Mouse (Mus musculus) R1 (cell line): ENCODE data around the gene Uap1l1.

Experiments
- DNase-seq: peaks from one replicate; pipeline ENCODE4 v3.0.0-alpha.2; 2018; ENCODE audit warnings: low read depth, low spot score

The Uap1l1 gene

GRCm38 (mm10) chr2:25371764-25372643 lies 6.5 kb upstream of the Uap1l1 start, which contains the start of gene Sapcd2:
Gene Sapcd2, plus strand, starts transcription at chr2:25372321.
- peak; percentile 96 for DNase-seq

GRCm38 (mm10) chr2:25369996-25370395 lies 4.5 kb upstream of the Uap1l1 start:
- DNase-seq: no peak

DNA sequence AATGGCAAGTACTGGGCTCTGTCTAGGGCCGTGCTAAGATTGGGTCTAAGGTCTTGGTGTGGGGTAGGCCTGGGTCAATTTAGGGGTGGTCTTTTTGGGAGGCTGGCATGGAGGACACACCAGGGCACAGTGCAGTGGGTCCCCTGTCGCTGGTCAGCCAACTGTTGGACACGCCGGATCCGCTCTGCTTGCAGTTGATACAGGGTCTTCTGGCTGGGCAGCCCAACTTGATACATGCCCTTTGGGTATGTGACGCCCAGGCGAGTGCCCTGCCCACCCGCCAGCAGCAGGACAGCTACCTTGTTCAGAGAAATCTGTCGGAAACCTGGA lies 756 bp downstream of the Uap1l1 start:
- no peak for DNase-seq

- no peak for DNase-seq
These were observed 1.2 kb downstream of the Uap1l1 start for GRCm38 (mm10) chr2:25364313-25364712.

DNA sequence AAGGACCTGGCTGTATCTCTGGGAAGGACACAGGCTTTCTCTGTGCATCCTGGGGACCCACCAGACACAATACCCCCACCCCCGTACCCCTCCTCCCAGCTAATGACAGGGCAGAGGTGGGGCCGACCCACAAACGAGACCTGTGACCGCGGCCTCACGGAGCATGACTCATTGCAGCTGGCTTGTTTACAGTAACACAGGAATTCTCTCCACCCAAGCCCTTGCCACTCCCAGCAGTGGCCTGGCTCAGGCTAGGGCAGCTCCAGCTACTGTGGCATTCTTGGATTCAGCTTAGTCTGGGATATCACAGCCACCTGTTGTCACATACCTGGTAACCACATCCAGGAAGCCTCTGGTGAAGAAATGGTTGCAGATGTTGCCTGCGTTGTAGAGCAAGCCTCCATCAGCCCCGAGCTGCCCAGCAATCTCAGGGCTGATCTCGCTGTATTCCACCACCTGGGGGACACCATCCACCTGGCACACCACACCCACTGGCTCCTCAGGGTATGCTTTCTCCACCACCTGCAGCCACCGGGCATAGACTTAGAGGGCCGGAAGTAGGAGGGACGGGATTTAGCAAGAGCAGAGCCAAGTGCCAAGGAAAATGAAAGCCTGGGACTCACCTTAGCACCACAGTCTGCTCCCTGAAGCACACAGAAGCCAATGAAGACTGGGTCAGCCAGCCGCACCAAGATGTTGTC lies 1.9 kb downstream of the Uap1l1 start:
- peak; percentile 33 for DNase-seq

DNA sequence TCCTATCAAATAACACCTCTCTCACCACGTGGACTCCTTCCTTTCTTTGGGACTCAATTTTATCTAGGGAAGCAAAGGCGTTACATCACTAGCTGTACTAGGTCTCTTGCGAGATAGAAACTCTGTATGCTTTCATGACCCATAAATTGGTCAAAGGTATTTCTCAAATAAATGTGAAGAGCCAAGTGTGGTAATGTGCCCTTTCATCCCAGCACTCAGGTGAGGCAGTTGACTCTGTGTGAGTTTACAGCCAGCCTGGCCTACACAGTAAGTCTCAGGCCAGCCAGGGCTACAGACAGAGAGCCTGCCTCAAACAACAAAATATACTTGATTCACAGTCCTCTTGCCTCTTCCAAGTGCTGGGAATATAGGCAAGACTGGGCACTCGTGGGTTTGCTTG lies 5.6 kb downstream of the Uap1l1 start:
- no peak for DNase-seq

GRCm38 (mm10) chr2:25356208-25357079 lies 9.0 kb downstream of the Uap1l1 start, which contains the start of gene Dpp7:
Gene Dpp7, minus strand, starts transcription at chr2:25356359.
- DNase-seq: peak; percentile 90

GRCm38 (mm10) chr2:25355419-25356066 lies 9.9 kb downstream of the Uap1l1 start:
- DNase-seq: no peak

DNA sequence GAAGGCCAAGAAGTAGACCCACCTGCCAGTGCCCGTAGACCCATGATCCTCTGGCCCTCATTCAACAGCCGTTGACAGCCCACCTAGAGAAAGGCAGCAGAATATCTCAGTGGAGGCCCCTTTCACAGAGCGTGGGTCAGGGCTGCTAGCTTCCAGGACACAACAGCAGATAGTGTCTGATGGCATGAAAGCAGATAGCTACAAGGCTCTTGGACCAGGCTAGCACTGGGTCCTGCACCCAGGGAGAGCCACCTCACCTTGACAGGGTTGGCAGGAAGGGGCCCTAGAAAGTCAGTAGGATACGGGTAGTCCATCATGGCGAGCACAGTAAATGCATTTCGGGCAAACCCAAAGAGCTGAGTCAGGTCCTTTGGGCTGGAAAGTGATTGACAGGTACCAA lies 11.3 kb downstream of the Uap1l1 start:
- DNase-seq: no peak

GRCm38 (mm10) chr2:25350701-25351100 lies 14.8 kb downstream of the Uap1l1 start:
- no peak for DNase-seq

GRCm38 (mm10) chr2:25349499-25349898 lies 16.0 kb downstream of the Uap1l1 start:
- DNase-seq: no peak

DNA sequence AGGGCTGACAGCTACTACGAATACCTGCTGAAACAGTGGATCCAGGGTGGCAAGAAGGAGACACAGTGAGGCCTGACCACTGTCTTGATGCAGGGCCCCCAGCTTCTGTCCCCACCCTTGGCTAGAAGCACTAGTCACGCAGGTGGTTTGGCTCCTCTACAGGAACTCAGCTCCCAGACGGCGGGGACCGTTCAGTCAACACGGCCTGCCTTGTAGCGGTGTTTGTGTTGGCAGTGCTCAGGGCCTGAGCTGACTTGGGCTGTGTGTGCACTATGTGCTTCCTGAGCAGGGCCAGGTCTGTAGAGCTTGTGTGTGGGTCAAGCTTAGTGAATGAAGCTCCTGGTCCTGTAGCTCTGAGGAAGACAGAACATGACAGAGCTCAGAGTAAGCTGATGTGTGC lies 17.3 kb downstream of the Uap1l1 start:
- no peak for DNase-seq

GRCm38 (mm10) chr2:25338303-25338702 lies 27.2 kb downstream of the Uap1l1 start:
- DNase-seq: no peak

DNA sequence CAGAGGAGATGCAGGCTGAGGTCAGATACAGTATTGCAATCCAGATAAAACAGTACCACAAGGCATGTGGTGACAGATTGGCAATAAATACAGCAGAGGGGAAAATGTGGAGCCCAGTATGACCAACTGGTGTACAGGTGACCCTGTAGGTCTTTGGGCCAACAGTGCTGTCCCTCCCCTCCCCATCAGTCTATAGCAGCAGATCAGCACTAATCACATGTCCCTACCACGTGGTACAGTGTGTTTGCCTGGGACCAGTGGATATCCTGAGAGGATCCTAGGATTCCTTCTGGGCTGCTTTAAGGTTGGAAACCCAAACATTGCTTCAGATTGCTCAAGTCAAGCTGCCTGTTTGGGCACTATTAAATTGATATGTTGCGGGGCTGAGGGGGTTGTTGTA lies 31.9 kb downstream of the Uap1l1 start:
- DNase-seq: no peak

GRCm38 (mm10) chr2:25332286-25333160 lies 33.0 kb downstream of the Uap1l1 start, which contains the start of gene Man1b1:
Gene Man1b1, plus strand, starts transcription at chr2:25332338.
- peak; percentile 99 for DNase-seq

DNA sequence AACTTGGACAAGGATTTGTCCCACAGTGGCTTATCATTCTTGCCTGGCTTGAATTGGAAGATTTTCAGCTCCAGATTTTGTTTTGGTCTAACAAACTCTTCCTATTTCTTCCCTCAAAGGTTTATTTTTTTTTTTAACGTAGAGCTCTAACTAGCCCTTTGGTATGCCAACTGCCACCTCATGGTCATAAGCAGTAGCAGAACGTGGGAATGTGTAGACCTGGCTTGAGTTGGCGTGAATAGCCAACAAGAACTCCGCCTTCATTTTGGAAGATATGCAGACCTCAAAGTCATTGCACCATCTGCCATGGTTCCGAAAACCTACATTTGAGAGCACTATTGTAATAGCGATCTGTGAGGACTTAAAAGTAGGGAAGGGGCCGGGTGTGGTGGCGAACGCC lies 34.0 kb downstream of the Uap1l1 start:
- DNase-seq: peak; percentile 44

- DNase-seq: peak; percentile 83
These were observed 37.0 kb downstream of the Uap1l1 start for GRCm38 (mm10) chr2:25328440-25328839.

DNA sequence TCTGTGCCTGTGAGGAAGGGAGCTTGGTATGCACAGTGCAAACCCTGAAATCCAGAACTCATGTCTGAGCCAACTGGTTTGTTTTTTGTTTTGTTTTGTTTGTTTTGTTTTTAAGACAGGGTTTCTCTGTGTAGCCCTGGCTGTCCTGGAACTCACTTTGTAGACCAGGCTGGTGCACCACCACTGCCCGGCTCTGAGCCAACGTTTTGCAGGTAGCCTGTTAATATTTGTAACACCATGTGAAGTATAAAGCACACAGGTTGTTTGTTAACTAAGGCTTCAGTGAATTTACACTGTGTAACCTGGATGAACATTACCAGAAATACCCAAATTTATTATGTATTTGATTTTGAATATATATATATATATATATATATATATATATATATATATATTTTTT lies 39.4 kb downstream of the Uap1l1 start:
- no peak for DNase-seq

GRCm38 (mm10) chr2:25320084-25320483 lies 45.4 kb downstream of the Uap1l1 start:
- DNase-seq: no peak
